Mouse (Mus musculus): Measurements from ENCODE around the gene Vamp2. TPM values are rescaled to one million over a fixed set of nuclear protein-coding genes. Genes with fewer than 3 reads are reported as not detected.
A peak's percentile ranks its signal among the peaks of the same experiment; 100 is the strongest.

Gene Vamp2
- 100 to 1,000 TPM; 208 to 226 TPM for total RNA-seq (2021)
- long read RNA-seq, experiment 1, transcript Vamp2-201 (5 exons, 2,205 nt): major isoform, 40 of 76 reads
- long read RNA-seq, experiment 1, transcript Vamp2-202 (4 exons, 1,113 nt): minor isoform, 5 of 76 reads
- long read RNA-seq, experiment 1, partial matches to known transcripts: 9 of 76 reads
- long read RNA-seq, experiment 1, other reads (novel, unspliced or antisense): 22 of 76 reads
- long read RNA-seq, experiment 2, transcript Vamp2-201 (5 exons, 2,205 nt): major isoform, 30 of 72 reads
- long read RNA-seq, experiment 2, partial matches to known transcripts: 6 of 72 reads
- long read RNA-seq, experiment 2, other reads (novel, unspliced or antisense): 34 of 72 reads

DNA sequence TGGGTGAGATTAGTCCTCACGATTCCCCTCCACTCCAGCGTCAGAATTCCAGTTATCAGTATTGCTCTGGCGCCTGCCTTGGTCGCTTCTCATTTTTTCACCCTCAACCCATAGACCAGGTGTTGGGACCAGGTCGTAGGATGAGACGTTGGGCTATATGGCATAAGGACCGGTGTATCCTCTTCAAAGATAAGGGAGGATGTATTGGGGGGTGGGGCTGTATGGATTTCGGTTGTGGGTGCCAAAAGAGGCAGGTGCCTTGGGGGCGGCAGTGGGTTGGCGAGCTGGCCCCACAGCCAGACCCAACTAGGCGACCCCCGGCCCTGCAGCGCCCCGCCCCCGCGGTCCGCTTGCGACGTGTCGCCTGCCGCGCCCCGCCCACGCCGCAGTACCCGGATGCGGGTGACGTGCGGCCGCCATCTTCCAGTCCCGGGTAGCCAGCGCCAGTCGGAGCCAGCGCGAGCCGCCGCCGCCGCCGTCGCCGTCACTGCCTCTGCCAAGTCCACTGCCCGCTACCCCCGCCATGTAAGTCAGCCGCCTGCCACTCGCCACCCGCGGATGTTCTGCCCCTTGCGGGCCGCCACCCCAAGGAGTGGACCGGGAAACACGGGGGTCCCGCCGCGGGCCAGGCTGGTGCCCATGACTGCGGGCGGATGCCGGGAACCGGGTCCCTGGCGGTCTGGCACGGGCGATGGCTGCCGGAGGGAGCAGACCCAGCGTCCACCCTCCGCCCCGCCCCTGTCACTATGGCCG is at the start of gene Vamp2:
TSS of gene Vamp2 (plus strand) at position 388 of the 753 bp plus-strand sequence.
- DNase-seq (ENCODE audit: low spot score in 2 of 2): peak; percentile 69 to 82

DNA sequence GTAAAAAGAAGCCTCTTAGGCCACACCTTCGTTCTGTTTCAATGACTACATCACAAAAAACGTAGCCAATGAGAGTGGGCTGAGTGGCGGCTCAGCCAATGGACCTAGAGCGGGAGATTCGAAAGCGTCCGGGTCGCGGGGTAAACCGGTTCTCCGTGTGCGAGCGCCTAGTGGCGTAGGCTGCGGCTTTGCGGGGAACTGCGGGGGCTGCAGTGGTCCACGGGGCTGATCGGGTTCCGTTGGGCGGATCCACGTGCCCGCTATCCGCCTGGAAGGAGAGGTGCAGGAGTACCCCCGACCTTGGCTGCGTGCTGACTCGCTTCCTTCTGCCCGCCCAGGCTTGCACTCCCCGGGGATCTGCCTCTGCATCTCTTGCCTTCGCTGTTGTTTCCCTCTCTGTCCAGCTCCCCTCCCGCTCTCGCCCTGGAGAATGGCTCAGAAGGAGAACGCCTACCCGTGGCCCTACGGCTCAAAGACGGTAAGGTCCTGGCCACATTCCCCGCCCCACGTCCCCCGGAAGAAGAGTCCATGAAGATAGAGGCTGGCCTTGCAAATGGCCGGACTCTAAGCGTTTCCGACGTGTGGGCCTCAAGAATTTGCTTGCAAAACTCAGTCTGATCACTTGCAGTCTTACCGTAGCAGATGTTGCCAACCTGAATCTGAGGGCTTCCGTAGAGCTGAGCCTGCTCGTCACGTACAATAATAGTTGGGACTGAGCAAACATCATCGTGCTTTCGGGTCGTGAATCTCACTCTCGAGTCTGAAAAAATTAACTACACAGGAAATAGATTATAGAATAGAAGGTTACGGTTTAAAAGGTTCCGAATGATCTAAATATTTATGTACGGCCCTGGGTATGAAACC is 42.5 kb upstream of the Vamp2 start, which contains the start of gene Aurkb:
TSS of gene Aurkb (plus strand) at position 117 of the 864 bp plus-strand sequence.
- peak in 1 of 2 experiments; percentile 78 for DNase-seq (ENCODE audit: low spot score in 2 of 2)

DNA sequence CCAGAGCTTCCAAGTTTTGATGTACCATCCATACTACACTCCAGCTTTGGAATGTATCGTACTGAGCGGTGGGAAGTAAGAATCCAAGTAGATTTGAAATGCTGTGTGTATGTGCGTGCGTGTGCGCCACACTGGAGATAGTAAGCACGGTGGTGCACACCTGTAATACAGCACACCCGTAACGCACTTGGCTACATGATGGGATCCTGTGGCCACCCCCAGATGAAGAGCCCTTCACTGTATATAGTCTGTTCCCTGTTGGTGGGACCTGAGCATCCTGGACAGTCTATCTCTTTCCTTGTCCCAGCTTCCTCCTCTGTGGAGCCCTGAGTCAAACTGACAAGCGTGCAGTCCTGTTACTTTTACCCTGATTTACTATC is 41.9 kb upstream of the Vamp2 start:
- DNase-seq (ENCODE audit: low spot score in 2 of 2): no peak

DNA sequence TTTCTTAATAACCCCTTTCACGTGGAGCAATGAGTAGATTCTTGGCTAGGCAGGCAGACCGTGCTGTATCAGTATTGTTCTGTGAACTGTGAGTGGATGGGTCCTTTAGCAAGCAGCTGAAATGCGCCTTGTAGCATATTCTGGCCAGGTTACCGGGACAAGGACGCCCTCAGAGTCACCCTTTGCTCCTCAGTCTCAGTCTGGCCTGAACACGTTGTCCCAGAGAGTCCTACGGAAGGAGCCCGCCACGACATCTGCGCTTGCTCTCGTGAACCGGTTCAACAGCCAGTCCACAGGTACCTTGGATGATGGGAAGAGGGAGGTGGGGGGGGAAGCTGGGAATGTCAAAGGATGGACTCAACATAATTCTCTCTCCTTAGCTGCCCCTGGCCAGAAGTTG is 40.7 kb upstream of the Vamp2 start:
- DNase-seq (ENCODE audit: low spot score in 2 of 2): no peak

- DNase-seq (ENCODE audit: low spot score in 2 of 2): no peak
These were observed 40.1 kb upstream of the Vamp2 start for GRCm38 (mm10) chr11:69048151-69048550.

DNA sequence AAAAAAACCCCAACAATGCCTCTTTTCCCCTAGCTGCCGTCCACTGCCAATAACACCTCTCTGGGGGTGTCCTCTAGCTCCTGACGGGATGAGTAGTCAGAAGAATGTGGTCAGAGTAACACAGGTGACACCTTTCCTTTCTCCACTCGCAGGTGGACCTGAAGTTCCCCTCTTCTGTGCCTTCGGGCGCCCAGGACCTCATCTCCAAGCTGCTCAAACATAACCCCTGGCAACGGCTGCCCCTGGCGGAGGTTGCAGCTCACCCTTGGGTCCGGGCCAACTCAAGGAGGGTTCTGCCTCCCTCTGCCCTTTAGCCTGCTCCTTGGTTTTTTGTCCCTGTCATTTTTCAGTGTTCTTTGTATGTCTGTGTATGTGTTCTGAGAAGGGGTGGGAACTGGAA is 37.5 kb upstream of the Vamp2 start:
- no peak for DNase-seq (ENCODE audit: low spot score in 2 of 2)

- DNase-seq (ENCODE audit: low spot score in 2 of 2): no peak
These were observed 36.5 kb upstream of the Vamp2 start for GRCm38 (mm10) chr11:69051771-69052170.

GRCm38 (mm10) chr11:69052824-69053421 is 35.4 kb upstream of the Vamp2 start:
- DNase-seq (ENCODE audit: low spot score in 2 of 2): no peak

DNA sequence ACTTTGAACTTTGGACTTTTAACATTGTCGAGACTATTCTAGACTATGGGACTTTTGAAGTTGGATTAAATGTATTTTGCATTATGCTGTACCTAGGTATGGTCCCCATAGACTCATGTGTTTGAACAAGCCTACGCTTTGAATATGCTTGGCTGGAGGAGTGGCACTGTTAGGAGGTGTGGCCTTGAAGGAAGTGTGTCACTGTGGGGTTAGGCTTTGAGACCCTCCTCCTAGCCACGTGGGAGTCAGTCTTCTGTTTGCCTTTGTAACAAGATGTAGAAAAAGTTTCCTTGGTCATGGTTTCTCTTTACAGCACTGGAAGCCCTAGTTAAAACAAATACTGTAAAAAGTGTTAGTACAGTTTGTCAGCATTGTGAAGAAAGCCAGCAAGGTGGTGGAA is 34.4 kb upstream of the Vamp2 start:
- DNase-seq (ENCODE audit: low spot score in 2 of 2): no peak

- no peak for DNase-seq (ENCODE audit: low spot score in 2 of 2)
These were observed 30.0 kb upstream of the Vamp2 start for GRCm38 (mm10) chr11:69058265-69058664.

DNA sequence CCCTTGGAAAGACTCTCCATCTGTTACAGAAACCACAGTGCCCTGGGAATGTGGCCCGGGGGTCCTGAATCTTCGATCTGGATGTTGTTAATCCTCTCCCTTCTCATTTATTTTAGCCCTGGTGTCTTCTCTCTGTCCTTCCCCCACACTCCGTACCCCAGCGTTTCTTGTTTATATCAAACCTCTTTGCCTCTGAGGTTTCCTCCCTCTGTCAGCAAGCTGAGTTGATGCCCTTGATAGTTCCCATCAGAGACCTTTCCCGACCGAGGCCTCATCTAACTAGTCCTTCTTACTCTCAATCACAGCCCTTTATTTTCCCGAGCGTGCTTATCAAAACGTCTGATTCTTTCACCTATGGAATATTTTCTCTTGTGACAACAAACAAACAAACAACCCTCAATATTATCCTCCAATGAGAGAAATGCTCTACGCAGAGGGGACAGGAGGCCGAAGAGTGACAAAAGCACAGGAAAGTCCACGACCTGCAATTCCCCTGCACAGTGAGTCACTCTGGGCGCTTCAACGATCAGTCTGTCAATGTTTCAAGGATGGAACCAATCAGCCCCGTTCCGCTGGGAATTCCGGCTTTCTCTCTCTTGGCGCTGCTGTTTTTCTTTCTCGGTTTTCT is 29.4 kb upstream of the Vamp2 start:
- no peak for DNase-seq (ENCODE audit: low spot score in 2 of 2)

GRCm38 (mm10) chr11:69059357-69059974 is 28.8 kb upstream of the Vamp2 start, which contains the start of gene Borcs6:
Gene Borcs6, plus strand, starts transcription at chr11:69059717.
- peak; percentile 82 to 87 for DNase-seq (ENCODE audit: low spot score in 2 of 2)

GRCm38 (mm10) chr11:69059975-69060411 is 28.3 kb upstream of the Vamp2 start:
- DNase-seq (ENCODE audit: low spot score in 2 of 2): no peak

GRCm38 (mm10) chr11:69060448-69061254 is 27.6 kb upstream of the Vamp2 start:
- DNase-seq (ENCODE audit: low spot score in 2 of 2): no peak

DNA sequence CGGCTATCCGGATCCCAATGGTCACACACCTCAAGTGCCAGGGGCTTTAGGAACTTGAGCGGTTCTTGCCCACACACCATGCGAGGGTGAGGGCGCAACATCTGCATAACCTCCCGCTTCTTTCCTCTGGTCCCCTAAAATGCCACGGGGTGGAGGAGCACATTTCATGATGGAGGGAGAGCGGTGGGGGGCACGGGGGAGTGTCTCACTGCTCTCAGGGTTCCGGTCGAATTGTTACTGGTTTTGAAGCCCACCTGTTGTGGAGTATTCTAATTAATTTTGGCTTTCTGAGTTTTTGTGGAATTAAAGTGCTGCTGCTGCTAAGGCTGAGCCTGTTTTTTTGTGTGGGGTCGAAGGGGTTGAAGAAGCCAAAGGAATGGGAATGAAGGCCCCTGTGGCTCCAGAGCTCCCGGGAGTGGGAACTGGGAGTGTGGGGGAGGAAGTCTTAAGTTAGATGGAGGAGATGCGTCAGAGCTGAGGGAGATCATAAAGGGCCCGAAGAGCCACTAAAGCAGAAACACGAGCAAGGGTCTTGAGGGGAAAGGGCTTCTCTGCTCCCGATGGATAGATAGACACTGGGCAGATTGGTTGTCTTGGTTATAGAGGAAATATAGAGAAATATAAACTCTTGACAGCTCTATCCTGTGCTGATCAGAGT is 26.9 kb upstream of the Vamp2 start:
- DNase-seq (ENCODE audit: low spot score in 2 of 2): no peak

- no peak for DNase-seq (ENCODE audit: low spot score in 2 of 2)
These were observed 26.0 kb upstream of the Vamp2 start for GRCm38 (mm10) chr11:69062194-69062760.

DNA sequence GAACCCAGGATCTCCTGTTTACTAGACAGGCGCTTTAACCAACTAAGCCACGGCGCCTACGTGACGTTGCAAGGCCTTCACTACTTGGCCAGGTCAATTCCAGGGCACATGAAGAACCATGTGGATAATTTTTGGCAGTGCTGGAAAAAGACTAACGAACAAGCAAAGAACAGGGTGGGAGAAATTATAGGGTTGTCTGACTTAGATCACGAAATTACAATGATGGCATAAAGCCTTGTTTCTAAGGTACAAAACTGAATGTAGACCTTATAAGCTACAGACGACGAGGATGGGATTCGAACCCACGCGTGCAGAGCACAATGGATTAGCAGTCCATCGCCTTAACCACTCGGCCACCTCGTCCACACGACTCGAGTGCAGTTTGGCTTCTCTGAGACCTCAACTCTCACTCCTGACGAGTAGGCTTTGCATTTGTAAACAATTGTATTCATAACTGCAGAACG is 25.5 kb upstream of the Vamp2 start:
- peak; percentile 92 to 95 for DNase-seq (ENCODE audit: low spot score in 2 of 2)

Measured in adrenal gland, postnatal 4 days (tissue).